Mouse (Mus musculus) 3T3-L1 (cell line): ENCODE data around the gene Micu1.
"Not testable (repeated sequence)": the region's sequence is repeated elsewhere in the genome, so short reads cannot be mapped to it uniquely, and the experiment has no call there.

ENCODE experiments used
- DNase-seq: peaks from one replicate; pipeline ENCODE4 v3.0.0-alpha.2; 2015; ENCODE audit warnings: low read depth, low spot score

Micu1 gene

DNA sequence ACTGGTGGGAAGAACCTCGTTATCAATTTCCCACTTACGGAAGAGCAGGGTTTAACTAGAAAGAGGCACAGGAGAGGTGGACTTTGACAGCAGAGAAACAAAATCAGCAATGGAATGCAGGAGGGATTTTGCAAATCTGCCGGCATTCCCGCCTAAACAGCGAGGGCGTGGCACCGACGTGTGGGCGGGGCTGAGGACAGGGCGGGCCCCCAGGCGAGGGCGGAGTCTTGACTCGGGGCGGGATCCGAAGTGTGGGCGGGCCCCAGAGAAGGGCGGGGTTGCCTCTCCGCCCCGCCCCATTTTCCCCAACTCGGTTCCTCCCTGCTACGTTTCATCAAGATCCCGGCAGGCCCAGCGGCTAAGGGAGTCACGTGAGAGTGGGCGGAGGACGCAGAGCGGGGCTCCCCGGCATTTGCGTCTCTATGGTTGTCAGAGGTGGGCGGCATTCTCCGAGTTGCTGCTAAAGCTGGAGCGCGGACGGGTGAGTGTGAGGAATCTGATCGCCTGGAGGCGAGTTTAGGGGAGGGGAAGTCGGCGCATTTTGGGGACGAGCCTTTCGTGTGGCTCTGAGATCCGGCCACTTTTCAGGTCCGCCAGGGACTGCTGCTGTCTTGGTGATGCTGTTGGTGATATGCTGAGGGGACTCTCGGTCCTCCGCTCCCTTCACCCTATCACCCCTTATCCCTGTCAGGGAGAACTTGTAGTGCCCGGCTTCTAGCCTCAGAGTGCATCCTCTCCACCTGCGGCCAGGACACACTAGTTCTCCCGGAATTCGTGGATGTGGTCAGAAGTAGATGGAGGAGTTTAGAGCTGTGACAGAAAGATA is at the start of gene Micu1:
Gene Micu1 (plus strand): TSS at position 271 of the 826 bp plus-strand sequence.
- peak; percentile 97 for DNase-seq

GRCm38 (mm10) chr10:59656799-59657198 is 45.5 kb upstream of the Micu1 start:
- DNase-seq: no peak

DNA sequence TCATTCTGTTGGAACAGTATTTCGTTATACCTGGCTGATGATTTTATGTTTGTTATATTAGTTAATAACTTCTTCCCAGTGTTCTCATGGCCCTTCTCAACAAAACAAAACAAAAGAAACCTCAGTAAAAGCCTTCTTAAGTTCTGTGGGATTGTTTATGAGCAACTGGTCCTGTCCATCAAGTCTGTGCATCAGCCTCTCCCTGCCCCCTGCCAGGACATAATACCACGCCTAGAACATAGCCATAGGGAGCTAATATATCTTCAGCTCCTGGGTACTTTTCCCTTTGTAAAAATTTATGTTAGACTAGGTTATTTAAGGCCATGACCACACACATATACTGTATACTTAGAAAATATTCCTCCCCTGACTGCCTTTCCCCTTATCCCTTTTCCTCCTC is 37.5 kb upstream of the Micu1 start:
- DNase-seq: no peak

DNA sequence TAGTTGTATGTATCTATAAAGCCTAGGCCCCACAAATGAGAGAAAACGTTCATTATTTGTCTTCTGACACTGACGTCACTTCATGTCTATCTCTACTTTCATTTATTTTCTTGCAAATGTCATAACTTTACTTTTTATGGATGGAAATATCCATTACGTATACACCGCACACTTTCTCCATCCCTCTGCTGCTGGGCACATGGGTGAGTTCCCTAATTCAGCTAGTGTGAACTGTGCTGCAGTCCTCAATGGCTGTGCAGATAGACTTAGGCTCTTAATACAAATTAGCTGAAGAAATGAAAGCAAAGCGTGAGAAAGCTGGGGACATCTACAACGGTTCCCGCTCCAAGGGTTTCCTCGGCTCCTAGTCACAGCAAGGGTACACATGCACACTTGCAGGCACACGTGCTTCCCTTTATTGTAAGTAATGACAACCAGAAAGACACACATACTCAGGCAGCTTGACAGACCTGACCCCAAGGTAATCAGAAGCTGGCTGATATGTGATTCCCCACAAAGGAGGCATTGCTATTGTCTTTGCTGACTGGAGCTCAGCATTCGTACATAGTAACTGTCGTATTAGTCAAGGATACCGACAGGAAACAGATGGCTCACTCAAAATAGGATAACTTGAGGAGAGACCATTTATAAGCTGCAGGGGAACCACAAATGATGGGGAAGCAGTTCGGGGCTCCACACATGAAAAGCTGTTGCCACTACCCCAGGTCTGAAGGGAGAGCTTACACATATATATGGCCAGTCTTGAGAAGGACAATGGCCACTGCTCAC is 36.6 kb upstream of the Micu1 start:
- no peak for DNase-seq

GRCm38 (mm10) chr10:59667377-59667776 is 34.9 kb upstream of the Micu1 start:
- DNase-seq: peak; percentile 78

DNA sequence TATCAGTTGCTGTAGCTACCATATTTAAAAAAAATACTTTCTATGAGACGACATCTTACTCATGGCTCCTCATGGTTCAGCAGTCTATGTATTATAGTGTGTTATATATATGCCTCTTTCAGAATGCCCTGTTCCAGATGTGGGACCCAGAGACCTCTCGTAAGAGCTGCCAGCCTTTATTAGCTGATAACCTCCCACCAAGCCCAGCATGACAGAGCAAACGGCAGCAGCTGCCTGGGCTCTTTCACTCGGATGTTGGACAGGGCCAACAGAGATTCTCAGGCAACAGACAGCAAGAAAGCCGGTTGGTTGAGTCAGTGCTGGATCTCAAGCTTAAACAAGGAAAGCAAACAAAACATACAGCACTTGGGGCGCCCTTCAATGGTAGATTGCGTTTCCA is 33.8 kb upstream of the Micu1 start:
- no peak for DNase-seq

- peak; percentile 4 for DNase-seq
Measured at GRCm38 (mm10) chr10:59677836-59678235, 24.4 kb upstream of the Micu1 start.

- no peak for DNase-seq
Measured at GRCm38 (mm10) chr10:59679189-59679588, 23.1 kb upstream of the Micu1 start.

DNA sequence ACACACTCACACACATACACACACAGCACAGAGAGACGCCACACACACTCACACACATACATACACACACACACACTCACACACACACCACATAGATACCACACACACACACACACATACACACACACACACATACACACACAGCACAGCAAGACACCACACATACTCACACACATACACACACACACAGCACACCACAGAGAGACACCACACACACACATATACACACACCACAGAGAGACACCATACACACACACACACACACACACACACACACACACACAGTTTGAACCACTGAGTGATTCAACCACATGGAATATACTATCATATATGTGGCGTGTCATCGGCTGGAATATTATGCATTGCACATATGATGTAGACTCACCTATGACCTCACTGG is 16.7 kb upstream of the Micu1 start:
- DNase-seq: not testable (repeated sequence)

DNA sequence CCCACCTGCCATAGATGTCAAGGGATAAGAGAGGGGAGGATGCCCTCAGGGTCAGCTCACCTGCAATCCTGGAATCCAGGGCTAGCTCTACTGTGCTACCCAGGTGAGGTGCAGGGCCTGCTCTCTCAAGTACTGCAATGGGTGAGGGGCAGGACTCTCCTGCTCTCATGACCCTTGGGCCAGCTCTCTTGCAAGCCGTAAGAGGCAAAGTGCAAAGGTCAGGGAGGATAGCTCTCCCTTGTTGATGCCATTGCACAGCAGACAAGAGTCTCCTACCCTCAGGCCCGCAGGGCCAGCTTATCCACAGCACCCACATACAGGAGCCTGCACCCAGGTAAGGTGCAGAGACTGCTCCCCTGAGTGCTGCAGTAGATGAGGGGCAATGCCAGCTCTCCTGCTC is 15.2 kb upstream of the Micu1 start:
- DNase-seq: no peak

GRCm38 (mm10) chr10:59689836-59690235 is 12.4 kb upstream of the Micu1 start:
- DNase-seq: no peak

DNA sequence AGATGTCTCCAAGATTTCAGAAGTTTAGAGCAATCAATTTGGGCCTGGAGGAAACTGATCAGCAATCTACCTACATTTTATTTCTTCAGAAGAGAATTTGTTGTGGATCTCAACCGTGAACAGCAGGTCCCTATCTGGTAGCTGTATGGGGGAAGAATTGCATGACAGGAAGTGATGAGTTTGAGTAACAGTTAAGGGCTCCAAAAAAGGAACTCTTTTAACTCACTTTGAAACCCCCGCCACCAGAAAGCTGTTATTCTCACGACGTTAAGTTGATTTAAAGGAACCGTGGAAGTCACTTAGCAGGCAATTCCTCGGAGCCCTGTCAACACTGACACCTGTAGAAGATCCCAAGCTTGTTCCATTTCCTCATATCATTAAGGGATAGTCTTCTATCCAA is 9.8 kb upstream of the Micu1 start:
- no peak for DNase-seq

DNA sequence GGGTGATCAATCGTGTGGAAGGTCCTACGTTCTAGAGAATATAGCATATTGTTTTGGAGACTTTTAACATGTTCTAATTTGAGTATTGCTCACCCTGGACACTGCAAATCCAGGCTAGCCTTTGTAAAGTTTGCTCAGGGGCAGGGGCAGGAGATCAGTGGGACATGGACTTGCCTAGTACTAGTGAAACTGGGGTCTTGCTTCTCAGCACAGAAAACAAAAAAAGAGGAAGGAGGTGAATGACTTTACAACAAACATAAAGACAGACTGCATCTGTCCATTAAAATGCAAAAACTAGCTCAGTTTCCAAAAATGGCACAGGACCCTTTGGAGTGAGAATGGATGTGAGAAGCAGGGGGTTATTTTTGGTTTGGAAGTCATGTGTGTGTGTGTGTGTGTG is 8.2 kb upstream of the Micu1 start:
- DNase-seq: no peak

DNA sequence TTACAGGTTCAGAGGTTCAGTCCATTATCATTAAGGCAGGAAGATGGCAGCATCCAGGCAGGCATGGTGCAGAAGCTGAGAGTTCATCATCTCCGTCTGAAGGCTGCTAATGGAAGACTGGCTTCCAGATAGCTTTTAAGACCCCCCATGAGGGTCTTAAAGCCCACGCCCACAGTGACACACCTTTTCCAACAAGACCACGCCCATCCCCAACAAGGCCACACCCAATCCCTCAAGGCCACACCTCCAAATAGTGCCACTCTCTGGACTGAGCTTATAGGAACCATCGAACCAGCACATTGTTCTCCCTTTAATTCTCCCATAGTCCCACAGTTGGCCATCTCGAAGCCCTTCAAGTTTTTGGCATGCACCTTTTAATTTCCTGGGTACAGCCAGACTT is 2.8 kb upstream of the Micu1 start:
- no peak for DNase-seq

DNA sequence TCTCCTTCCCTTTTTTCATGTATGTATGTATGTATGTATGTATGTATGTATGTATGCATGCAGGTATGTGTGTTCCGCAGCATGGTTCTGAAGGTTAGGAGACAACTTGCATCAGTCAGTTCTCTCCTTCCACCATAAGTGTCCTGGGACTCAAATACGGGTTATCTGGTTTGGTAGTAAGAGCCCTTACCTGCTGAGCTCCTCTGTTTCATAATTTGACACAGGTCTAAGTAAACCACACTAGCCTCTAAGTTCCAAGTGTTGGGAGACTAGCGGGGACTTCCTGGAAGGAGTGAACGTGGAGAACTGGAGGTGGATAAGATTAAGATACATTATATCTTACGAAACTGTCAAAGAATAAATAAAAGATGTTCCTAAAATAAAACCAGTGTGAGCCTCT is 472 bp upstream of the Micu1 start:
- no peak for DNase-seq

DNA sequence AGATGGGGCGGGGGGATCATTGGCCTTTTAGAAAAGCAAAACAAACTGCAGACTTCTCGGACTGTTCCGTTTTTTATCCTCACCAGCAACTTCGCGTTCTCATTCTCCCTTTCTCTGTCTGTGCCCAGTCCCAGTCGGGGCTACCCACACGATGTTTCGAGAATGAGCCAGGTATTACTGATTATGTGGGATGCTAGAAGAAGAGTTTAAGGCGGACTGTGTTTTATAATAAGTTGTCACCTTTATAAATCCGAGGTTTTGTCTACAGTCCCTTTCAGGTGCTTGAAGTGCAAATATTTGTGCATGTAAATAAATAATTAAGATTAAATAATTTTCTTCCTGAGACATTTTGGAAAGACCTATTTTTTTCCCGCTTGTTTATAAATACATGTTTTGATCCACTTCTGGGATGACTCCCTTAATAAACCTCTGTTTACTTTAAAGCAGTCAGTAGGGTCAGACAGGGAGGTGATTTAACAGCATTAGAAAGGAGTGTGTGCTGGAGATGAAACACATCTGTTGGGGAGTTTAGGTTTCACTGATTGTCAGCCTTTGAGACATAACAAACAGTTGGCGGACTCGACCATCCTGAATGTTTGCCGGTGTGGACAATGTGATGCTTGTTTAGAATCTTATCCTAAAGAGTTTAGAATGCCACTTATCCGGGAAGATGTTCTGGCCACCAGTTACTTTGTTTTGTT is 933 bp downstream of the Micu1 start:
- DNase-seq: peak; percentile 19

DNA sequence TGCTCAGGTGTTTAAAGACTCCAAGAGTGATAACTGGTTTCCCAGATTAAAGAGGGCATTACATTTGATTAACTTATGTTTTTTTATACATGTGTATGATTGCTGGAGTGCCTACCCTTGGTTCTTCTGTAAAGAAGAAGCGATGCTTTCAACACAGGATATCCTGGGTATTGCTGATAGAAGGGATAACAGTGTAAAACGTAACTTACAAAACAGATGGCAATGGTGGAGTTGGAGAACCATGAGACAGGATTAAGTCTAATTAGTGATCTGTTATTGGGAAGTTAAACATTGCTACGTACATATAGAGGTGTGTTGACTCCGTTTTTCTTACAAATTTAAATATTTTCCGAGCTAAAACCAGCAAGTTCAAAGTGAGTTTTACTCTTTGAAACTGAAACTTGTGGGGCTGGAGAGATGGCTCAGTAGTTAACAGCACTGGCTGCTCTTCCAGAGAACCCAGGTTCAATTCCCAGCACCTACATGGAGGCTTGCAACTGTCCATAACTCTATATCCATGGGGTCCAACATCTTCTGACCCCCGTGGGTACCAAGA is 4.8 kb downstream of the Micu1 start:
- no peak for DNase-seq

DNA sequence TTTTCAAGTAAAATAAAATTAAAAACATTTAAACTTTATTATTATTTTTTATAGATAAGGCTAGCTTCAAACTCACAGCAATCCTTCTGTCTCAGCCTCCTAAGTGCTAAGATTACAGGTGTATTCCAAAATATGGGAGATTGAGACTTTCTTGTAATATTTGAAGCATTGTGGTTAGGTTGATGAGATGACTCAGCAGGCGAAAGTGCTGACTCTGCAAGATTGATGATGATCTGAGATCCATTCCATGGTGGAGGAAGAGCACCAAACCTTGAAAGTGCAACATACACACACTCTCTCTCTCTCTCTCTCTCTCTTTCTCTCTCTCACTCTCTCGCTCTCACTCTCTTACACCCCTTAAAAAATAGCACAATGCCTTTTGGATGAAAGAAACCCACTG is 5.3 kb downstream of the Micu1 start:
- peak; percentile 25 for DNase-seq

DNA sequence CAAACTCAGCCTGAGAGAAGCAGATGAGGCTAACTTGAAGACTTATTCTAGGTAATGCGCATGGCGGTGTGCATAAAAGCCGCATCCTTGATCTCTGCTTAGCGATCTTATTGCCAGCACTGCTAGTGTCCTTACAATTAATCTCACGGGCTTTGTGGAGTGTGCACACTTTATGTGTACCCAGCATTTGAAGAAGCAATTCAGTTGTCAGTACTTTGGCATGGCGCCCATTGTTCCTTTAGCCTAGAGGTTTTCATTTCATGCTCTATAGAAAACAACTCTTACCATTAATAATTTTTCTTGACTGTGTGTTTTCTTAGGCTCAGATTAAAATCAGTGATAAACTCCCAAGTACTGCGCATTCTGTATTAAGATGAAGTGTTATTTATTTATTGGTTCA is 7.0 kb downstream of the Micu1 start:
- DNase-seq: peak; percentile 34

DNA sequence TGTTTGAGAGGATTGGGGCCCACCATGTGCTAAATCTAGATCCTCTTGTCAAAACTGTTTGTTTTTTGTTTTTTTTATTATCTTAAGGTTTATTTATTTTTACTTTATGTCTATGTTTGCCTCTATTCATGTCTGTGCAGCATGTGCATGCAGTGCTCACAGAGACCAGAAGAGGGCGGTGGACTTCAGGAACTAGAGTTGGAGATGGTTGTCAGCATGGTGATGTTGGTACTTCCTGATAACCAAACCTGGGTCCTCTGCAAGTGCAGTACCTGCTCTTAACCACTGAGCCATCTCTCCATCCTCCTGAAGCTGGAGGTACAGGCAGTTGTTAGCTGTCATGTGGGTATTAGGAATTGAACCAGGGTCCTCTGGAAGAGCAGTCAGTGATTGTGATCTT is 8.0 kb downstream of the Micu1 start:
- peak; percentile 44 for DNase-seq

- no peak for DNase-seq
Measured at GRCm38 (mm10) chr10:59712062-59712461, 9.8 kb downstream of the Micu1 start.

GRCm38 (mm10) chr10:59720017-59720416 is 17.7 kb downstream of the Micu1 start:
- peak; percentile 28 for DNase-seq
